Mouse (Mus musculus) kidney, adult 18-20 months (tissue): ENCODE results near the gene Mlx.
A peak's percentile ranks its signal among the peaks of the same experiment; 100 is the strongest.

Experiments used
- DNase-seq: peaks from one replicate; pipeline ENCODE4 v3.0.0; 2021

Mlx gene

GRCm38 (mm10) chr11:101066549-101067412, 20.3 kb upstream of the Mlx start:
- DNase-seq: peak; percentile 92

GRCm38 (mm10) chr11:101069391-101070188, 17.5 kb upstream of the Mlx start, which contains the start of gene Naglu:
Naglu (plus strand) TSS chr11:101070012.
- peak; percentile 97 for DNase-seq

- no peak for DNase-seq
These were observed 16.9 kb upstream of the Mlx start for GRCm38 (mm10) chr11:101070189-101070527.

GRCm38 (mm10) chr11:101070987-101071386, 16.1 kb upstream of the Mlx start:
- DNase-seq: no peak

- DNase-seq: no peak
These were observed 15.2 kb upstream of the Mlx start for GRCm38 (mm10) chr11:101071810-101072428.

GRCm38 (mm10) chr11:101078121-101078520, 9.0 kb upstream of the Mlx start, which contains the start of gene Hsd17b1:
Hsd17b1 (plus strand) TSS chr11:101078411.
- no peak for DNase-seq

GRCm38 (mm10) chr11:101079746-101080145, 7.3 kb upstream of the Mlx start:
- no peak for DNase-seq

- no peak for DNase-seq
These were observed 6.7 kb upstream of the Mlx start for GRCm38 (mm10) chr11:101080421-101080820.

- no peak for DNase-seq
These were observed 5.4 kb upstream of the Mlx start for GRCm38 (mm10) chr11:101081659-101082058.

GRCm38 (mm10) chr11:101082208-101083082, 4.6 kb upstream of the Mlx start, which contains the start of gene Coasy:
Coasy (plus strand) TSS chr11:101082565.
- peak; percentile 87 for DNase-seq

- DNase-seq: peak; percentile 68
These were observed 3.9 kb upstream of the Mlx start for GRCm38 (mm10) chr11:101083083-101083697.

- no peak for DNase-seq
These were observed 2.8 kb upstream of the Mlx start for GRCm38 (mm10) chr11:101084246-101084645.

GRCm38 (mm10) chr11:101084811-101085210, 2.3 kb upstream of the Mlx start:
- DNase-seq: no peak

GRCm38 (mm10) chr11:101085617-101086322, 1.3 kb upstream of the Mlx start:
- DNase-seq: no peak

- DNase-seq: no peak
These were observed 778 bp upstream of the Mlx start for GRCm38 (mm10) chr11:101086323-101086674.

- peak; percentile 55 for DNase-seq
These were observed 592 bp downstream of the Mlx start for GRCm38 (mm10) chr11:101087682-101088055.

GRCm38 (mm10) chr11:101089931-101090330, 2.9 kb downstream of the Mlx start:
- no peak for DNase-seq

- no peak for DNase-seq
These were observed 7.8 kb downstream of the Mlx start for GRCm38 (mm10) chr11:101094930-101095313.

GRCm38 (mm10) chr11:101095314-101096024, 8.4 kb downstream of the Mlx start, which contains the start of gene Psmc3ip:
Psmc3ip (minus strand) TSS chr11:101095436.
- DNase-seq: peak; percentile 96

GRCm38 (mm10) chr11:101098231-101098630, 11.2 kb downstream of the Mlx start:
- no peak for DNase-seq

GRCm38 (mm10) chr11:101103011-101103410, 15.9 kb downstream of the Mlx start:
- no peak for DNase-seq
